Mouse (Mus musculus) lung, embryonic 14.5 days (tissue): Measurements from ENCODE around the gene Rac1. TPM values are rescaled to one million over a fixed set of nuclear protein-coding genes. Genes with fewer than 3 reads are reported as not detected.
A peak's percentile ranks its signal among the peaks of the same experiment; 100 is the strongest.

ENCODE experiments used
- ATAC-seq: fragments of 200-750 bp; cut with Nextera tagmentation; 2 replicates; pipeline ENCODE4 v1.8.0; 2017; ENCODE audit warnings: mild to moderate bottlenecking, moderate TSS enrichment, moderate library complexity; ENCODE audit not compliant: insufficient read depth
- DNase-seq: peaks from one replicate; pipeline ENCODE4 v3.0.0-alpha.2; 2015
- H3K27ac ChIP-seq: fragments of 300-500 bp; sonication (generic); 2 replicates; pipeline ENCODE4 v1.5.1; 2014; ENCODE audit warnings: low read depth, mild to moderate bottlenecking, moderate library complexity
- H3K27me3 ChIP-seq: fragments of 300-500 bp; sonication (generic); 2 replicates; pipeline ENCODE4 v1.6.1; 2014; ENCODE audit warnings: low read length, control low read depth; ENCODE audit not compliant: insufficient read depth
- H3K36me3 ChIP-seq: fragments of 300-500 bp; sonication (generic); 2 replicates; pipeline ENCODE4 v1.6.1; 2014; ENCODE audit warnings: control low read depth; ENCODE audit not compliant: insufficient read depth
- H3K4me1 ChIP-seq: fragments of 300-500 bp; sonication (generic); 2 replicates; pipeline ENCODE4 v1.6.1; 2014; ENCODE audit warnings: antibody characterized with exemption, control low read depth; ENCODE audit not compliant: insufficient read depth
- H3K4me2 ChIP-seq: fragments of 300-500 bp; sonication (generic); 2 replicates; pipeline ENCODE4 v1.6.1; 2014; ENCODE audit warnings: mild to moderate bottlenecking
- H3K4me3 ChIP-seq: fragments of 300-500 bp; sonication (generic); 2 replicates; pipeline ENCODE4 v1.5.1; 2014; ENCODE audit warnings: low read depth, low read length
- H3K9ac ChIP-seq: fragments of 300-500 bp; sonication (generic); 2 replicates; pipeline ENCODE4 v1.6.1; 2014
- H3K9me3 ChIP-seq: fragments of 300-500 bp; sonication (generic); 2 replicates; pipeline ENCODE4 v1.6.1; 2016; ENCODE audit warnings: low read depth, low read length, control low read depth
- CTCF ChIP-seq: IDR thresholded peaks from 2 replicates; pipeline ENCODE4 v1.5.1; 2016; ENCODE audit warnings: antibody characterized with exemption, low read depth
- WGBS: fragments of 180-500 bp; shearing (Covaris S2); extraction: QIAGEN DNeasy Blood & Tissue Kit; methylation state at CpG from one replicate; pipeline ENCODE4 v1.1.7; 2014; 5-methylcytosine and 5-hydroxymethylcytosine counted together
- polyA plus RNA-seq: library from polyadenylated mRNA; unstranded; fragments of >200 nt; fragmentation: Nextera tagmentation; extraction: Ambion mirVana; gene quantifications from 2 replicates; pipeline ENCODE4 v1.2.1, GENCODE M21; 2014

The Rac1 gene
- polyA plus RNA-seq, 1 experiment from 2014 or later = 588 TPM

DNA sequence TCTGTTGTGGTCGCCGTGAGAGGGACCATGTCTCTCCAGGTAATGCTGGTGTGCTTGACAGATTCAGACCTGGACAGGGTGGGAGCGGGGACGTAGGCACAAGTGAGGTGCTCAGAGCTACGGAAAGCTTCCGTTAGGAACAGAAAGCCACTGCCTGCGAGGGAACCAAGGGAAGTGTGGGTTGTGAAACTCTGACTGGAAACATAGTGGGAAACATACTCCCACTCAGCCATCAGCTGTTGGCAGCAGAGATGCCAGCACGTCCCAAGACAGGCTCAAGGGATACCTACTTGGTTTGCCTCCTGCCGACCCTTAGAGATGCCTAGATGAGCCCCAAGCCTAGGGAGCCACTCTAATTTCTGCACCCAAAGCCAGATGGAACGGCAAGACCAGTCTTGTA lies 40.6 kb downstream of the Rac1 start:
- ATAC-seq = no peak
- DNase-seq = no peak
- no peak for TF ChIP-seq CTCF
- H3K36me3 ChIP-seq = peaks cover 30% of the 10 kb centered on the region; the same call in 1 of the 2 replicates
- H3K27me3 ChIP-seq = no peaks in the 10 kb centered on the region
- H3K4me2 ChIP-seq = no peak overlapping the region
- 85% methylated on average over 10 of the region's 10 CpGs for WGBS
- H3K4me3 ChIP-seq = no peak overlapping the region
- H3K27ac ChIP-seq = no peak overlapping the region
- H3K4me1 ChIP-seq = no peaks in the 10 kb centered on the region
- no peaks in the 10 kb centered on the region for H3K9me3 ChIP-seq
- no peak overlapping the region for H3K9ac ChIP-seq

GRCm38 (mm10) chr5:143484955-143485354 lies 42.9 kb downstream of the Rac1 start:
- Histone ChIP-seq H3K27ac (no peak overlapping the region), H3K4me1 (no peaks in the 10 kb centered on the region), H3K36me3 (peaks cover 32% of the 10 kb centered on the region; the same call in 1 of the 2 replicates), H3K4me3 (no peak overlapping the region), H3K4me2 (no peak overlapping the region), H3K9ac (no peak overlapping the region), H3K27me3 (no peaks in the 10 kb centered on the region), H3K9me3 (no peaks in the 10 kb centered on the region)
- DNase-seq (no peak), ATAC-seq (no peak)
- TF ChIP-seq CTCF = no peak
- 85% methylated on average over 5 of the region's 5 CpGs for WGBS

DNA sequence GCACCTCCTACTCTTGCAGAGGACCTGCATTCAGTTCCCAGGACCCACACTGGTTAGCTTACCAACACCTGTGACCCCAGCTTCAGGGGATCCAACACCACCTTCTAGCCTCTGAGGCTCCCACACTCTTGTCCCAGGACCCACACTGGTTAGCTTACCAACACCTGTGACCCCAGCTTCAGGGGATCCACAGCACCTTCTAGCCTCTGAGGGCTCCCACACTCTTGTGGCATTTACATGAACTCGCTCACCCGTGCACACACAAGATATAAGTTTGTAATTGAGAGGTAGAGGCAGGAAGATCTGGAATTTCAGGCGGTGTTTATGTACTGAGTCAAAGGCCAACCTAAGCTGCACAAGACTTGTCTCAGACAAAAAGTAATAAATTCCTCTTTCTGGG lies 49.9 kb downstream of the Rac1 start:
- H3K36me3 ChIP-seq = peaks cover 36% of the 10 kb centered on the region; the same call in 1 of the 2 replicates
- no peak for TF ChIP-seq CTCF

DNA sequence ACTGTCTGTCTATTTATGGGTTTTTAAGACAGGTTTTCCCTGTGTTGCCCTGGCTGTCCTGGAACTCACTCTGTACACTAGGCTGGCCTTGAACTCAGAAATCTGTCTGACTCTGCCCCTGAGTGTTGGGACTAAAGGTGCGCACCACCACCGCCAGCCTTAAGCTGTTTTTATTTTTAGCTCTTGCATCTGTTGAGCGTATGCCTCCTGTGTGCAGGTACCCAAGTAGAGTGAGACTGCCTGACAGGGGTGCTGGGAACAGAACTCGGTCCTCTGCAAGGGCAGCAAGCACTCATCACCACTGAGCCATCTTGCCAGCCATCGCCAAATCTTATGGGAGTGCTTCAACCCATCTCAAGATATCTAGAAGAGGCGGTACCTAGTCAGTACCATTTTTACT lies 51.8 kb downstream of the Rac1 start:
- WGBS = 92% methylated on average over 6 of the region's 6 CpGs
- Histone ChIP-seq H3K27ac (no peak overlapping the region), H3K27me3 (no peaks in the 10 kb centered on the region), H3K4me3 (no peak overlapping the region), H3K36me3 (peaks cover 28% of the 10 kb centered on the region; the same call in 1 of the 2 replicates), H3K9ac (no peak overlapping the region), H3K4me2 (no peak overlapping the region), H3K9me3 (no peaks in the 10 kb centered on the region), H3K4me1 (no peaks in the 10 kb centered on the region)
- no peak for DNase-seq
- ATAC-seq = no peak
- no peak for TF ChIP-seq CTCF

More for the DNA sequence above, 49.9 kb downstream of the Rac1 start:
- Histone ChIP-seq H3K4me3 (no peak overlapping the region), H3K9me3 (no peaks in the 10 kb centered on the region), H3K27ac (no peak overlapping the region), H3K4me2 (no peak overlapping the region), H3K9ac (no peak overlapping the region), H3K4me1 (no peaks in the 10 kb centered on the region), H3K27me3 (no peaks in the 10 kb centered on the region)
- DNase-seq (no peak), ATAC-seq (no peak)
- WGBS = 92% methylated on average over 3 of the region's 3 CpGs

DNA sequence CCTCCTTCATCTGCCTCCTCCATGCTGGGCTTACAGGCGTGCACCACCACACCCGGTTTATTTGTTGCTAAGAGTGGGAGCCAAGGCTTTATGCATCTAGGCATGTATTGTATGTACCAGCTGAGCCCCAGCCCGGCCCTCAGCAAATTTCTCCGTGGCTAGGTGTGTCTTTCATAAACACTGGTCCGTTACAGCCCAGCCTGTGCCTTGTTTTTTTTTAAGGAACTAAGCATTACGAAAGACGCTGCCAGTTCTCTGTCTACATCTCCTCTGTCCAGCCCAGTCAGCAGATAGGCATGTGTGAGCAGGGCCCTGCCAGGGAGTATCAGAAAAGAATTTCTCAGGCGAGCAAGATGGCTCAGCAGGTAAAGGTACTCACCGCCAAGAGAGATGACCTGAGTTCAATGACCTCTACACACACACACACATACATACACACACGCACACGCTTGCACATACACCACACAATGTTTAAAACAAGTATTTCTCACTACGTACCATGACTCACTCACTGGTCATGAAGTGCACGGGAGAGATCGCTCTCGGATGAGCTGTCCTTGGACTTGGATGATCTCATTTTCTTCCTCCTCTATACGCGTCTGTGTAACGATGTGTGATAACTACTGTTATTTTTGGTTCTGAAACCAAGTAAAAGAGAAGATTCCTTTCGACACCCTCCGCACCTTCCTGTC lies 52.5 kb downstream of the Rac1 start:
- 86% methylated on average over 20 of the region's 20 CpGs for WGBS
- H3K27me3 ChIP-seq = no peaks in the 10 kb centered on the region
- no peaks in the 10 kb centered on the region for H3K9me3 ChIP-seq
- peaks cover 28% of the 10 kb centered on the region; the same call in 1 of the 2 replicates for H3K36me3 ChIP-seq
- TF ChIP-seq CTCF = no peak
- DNase-seq (no peak), ATAC-seq (no peak)
- H3K4me1 ChIP-seq = no peaks in the 10 kb centered on the region
- no peak overlapping the region for H3K27ac ChIP-seq
- H3K9ac ChIP-seq = no peak overlapping the region
- H3K4me3 ChIP-seq = no peak overlapping the region
- H3K4me2 ChIP-seq = no peak overlapping the region

DNA sequence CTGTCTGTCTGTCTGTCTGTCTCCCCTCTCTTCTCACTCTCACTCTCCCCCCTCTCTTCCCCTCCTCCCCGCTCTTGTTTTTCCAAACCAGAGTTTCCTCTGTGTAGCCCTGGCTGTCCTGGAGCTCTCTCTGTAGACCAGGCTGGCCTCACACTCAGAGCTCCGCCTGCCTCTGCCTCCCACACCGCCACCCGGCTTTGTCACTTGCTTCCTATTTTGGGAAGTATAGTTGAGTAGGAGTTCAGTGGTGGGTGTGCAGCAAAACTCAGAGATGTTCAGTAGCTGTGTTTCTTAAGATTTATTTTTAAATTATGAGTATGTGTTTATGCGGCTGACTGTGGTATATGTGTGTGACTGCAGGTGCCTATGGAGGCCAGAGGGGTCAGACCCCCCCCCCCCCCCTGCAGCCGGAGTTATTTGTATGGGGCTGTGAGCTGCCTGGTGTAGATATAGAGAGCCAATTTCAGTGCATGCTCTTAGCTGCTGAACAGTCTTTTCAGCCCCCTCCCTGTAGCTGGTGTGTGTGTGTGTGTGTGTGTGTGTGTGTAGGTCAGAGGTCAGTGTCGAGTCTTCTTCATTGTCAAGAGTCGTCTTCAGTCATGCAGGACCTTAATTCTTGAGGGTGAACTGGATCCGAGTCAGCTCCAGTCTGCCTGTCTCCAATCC lies 55.8 kb downstream of the Rac1 start:
- 78% methylated on average over 9 of the region's 9 CpGs for WGBS
- peaks cover 32% of the 10 kb centered on the region; the same call in 1 of the 2 replicates for H3K36me3 ChIP-seq
- H3K4me3 ChIP-seq = no peak overlapping the region
- H3K9ac ChIP-seq = no peak overlapping the region
- no peak overlapping the region for H3K4me2 ChIP-seq
- ATAC-seq (no peak), DNase-seq (no peak)
- no peaks in the 10 kb centered on the region for H3K27me3 ChIP-seq
- H3K27ac ChIP-seq = no peak overlapping the region
- no peak for TF ChIP-seq CTCF
- H3K9me3 ChIP-seq = no peaks in the 10 kb centered on the region
- no peaks in the 10 kb centered on the region for H3K4me1 ChIP-seq

- H3K4me3 ChIP-seq = no peak overlapping the region
- ATAC-seq (peak; percentile 30; the same call in 1 of the 2 replicates), DNase-seq (no peak)
- peaks cover 32% of the 10 kb centered on the region; the same call in 1 of the 2 replicates for H3K36me3 ChIP-seq
- no peaks in the 10 kb centered on the region for H3K27me3 ChIP-seq
- TF ChIP-seq CTCF = no peak
- 79% methylated on average over 3 of the region's 3 CpGs for WGBS
- H3K4me2 ChIP-seq = no peak overlapping the region
- no peak overlapping the region for H3K9ac ChIP-seq
- H3K27ac ChIP-seq = 0 out of 2 replicates have a peak overlapping the region, but pooled peaks have one; percentile 8
- no peaks in the 10 kb centered on the region for H3K4me1 ChIP-seq
- H3K9me3 ChIP-seq = no peaks in the 10 kb centered on the region
Observed at GRCm38 (mm10) chr5:143471165-143471546, 56.7 kb downstream of the Rac1 start.
